Comparison of ENCODE assay signal across 9 mouse cellular contexts in genomic region chr11:72050168-72050894, GRCm38 (mm10). TPM values are rescaled to one million over a fixed set of nuclear protein-coding genes. Genes with fewer than 3 reads are reported as not detected.
DNase-seq lines count a peak whose midpoint lies in the region; ATAC-seq lines count a peak whose summit lies in the region.
"Had no signal": no experiment of that assay in that cellular context is flagged by ENCODE, and none has a peak within 500 bp of the region (broad histone marks: within the 10 kb centered on the region; RNA-seq: fewer than 3 reads in every experiment).

No protein-coding gene starts in this region.

- WGBS in embryonic facial prominence, embryonic 10.5 days: 20% methylated on average over 14 of the region's 14 CpGs
- 28% methylated on average over 14 of the region's 14 CpGs for WGBS in hindbrain, embryonic 11.5 days
- 26% methylated on average over 14 of the region's 14 CpGs for WGBS in midbrain, embryonic 14.5 days

- peak; percentile 8 for ATAC-seq in hindbrain, embryonic 11.5 days (ENCODE audit: low FRiP score)
- no peak for ATAC-seq in midbrain, embryonic 14.5 days (ENCODE audit: low FRiP score, low TSS enrichment)
- no peak for ATAC-seq in erythroblast, adult 5-6 weeks (replicated peaks; ENCODE audit: low FRiP score, poor library complexity, severe bottlenecking)

- H3K36me3 ChIP-seq in embryonic facial prominence, embryonic 10.5 days (replicated peaks): peaks cover 33% of the 10 kb centered on the region
- peaks cover 6% of the 10 kb centered on the region; the same call in 1 of the 2 replicates for H3K36me3 ChIP-seq in hindbrain, embryonic 11.5 days (ENCODE audit: control insufficient read depth, insufficient read depth, low read length)
- no peaks in the 10 kb centered on the region for H3K36me3 ChIP-seq in midbrain, embryonic 14.5 days (ENCODE audit: control insufficient read depth, insufficient read depth, low read length)

- no peaks in the 10 kb centered on the region for H3K9me3 ChIP-seq in embryonic facial prominence, embryonic 10.5 days
- no peaks in the 10 kb centered on the region for H3K9me3 ChIP-seq in hindbrain, embryonic 11.5 days (ENCODE audit: control insufficient read depth, low read length)
- H3K9me3 ChIP-seq in midbrain, embryonic 14.5 days (ENCODE audit: control insufficient read depth, low read length): no peaks in the 10 kb centered on the region

- peaks cover 45% of the 10 kb centered on the region for H3K27me3 ChIP-seq in embryonic facial prominence, embryonic 10.5 days (replicated peaks; ENCODE audit: low read depth, poor library complexity, severe bottlenecking)
- peaks cover 14% of the 10 kb centered on the region for H3K27me3 ChIP-seq in hindbrain, embryonic 11.5 days (ENCODE audit: control insufficient read depth, insufficient read depth, low read length)
- H3K27me3 ChIP-seq in midbrain, embryonic 14.5 days (ENCODE audit: control insufficient read depth, insufficient read depth, low read length): peaks cover 6% of the 10 kb centered on the region

- peak overlapping the region; percentile 74 for H3K27ac ChIP-seq in embryonic facial prominence, embryonic 10.5 days (replicated peaks)
- H3K27ac ChIP-seq in hindbrain, embryonic 11.5 days (ENCODE audit: low read depth, low read length): no peak overlapping the region
- 0 out of 2 replicates have a peak overlapping the region, but pooled peaks have one; percentile 79 for H3K27ac ChIP-seq in midbrain, embryonic 14.5 days (replicated peaks; ENCODE audit: low read depth, low read length)

- peak overlapping the region; percentile 90 for H3K4me2 ChIP-seq in hindbrain, embryonic 11.5 days (replicated peaks; ENCODE audit: low read depth, low read length)
- H3K4me2 ChIP-seq in midbrain, embryonic 14.5 days (ENCODE audit: low read length): peak overlapping the region; percentile 64

- peak overlapping the region; percentile 57 for H3K9ac ChIP-seq in hindbrain, embryonic 11.5 days (ENCODE audit: low read depth, low read length)
- H3K9ac ChIP-seq in midbrain, embryonic 14.5 days (replicated peaks; ENCODE audit: low read length): peak overlapping the region; percentile 69

- peak overlapping the region; percentile 72 for H3K4me3 ChIP-seq in embryonic facial prominence, embryonic 10.5 days
- H3K4me3 ChIP-seq in hindbrain, embryonic 11.5 days (ENCODE audit: low read depth, low read length): peak overlapping the region; percentile 51
- H3K4me3 ChIP-seq in midbrain, embryonic 14.5 days (replicated peaks; ENCODE audit: low read depth, low read length): peak overlapping the region; percentile 52

- H3K4me1 ChIP-seq in embryonic facial prominence, embryonic 10.5 days: peaks cover 38% of the 10 kb centered on the region
- H3K4me1 ChIP-seq in hindbrain, embryonic 11.5 days (replicated peaks; ENCODE audit: control insufficient read depth, insufficient read depth, low read length): no peaks in the 10 kb centered on the region; the same call in 1 of the 2 replicates
- H3K4me1 ChIP-seq in midbrain, embryonic 14.5 days (ENCODE audit: control insufficient read depth, insufficient read depth, low read length): 0 out of 2 replicates have a peak, but pooled peaks cover 8% of the 10 kb centered on the region

- peak; percentile 35 for DNase-seq in kidney, postnatal 10 days
- DNase-seq in kidney, adult 18-20 months: no peak
- no peak for DNase-seq in embryonic facial prominence, embryonic 10.5 days (ENCODE audit: low spot score)
- no peak for DNase-seq in hindbrain, embryonic 11.5 days (ENCODE audit: low spot score)
- peak; percentile 46 for DNase-seq in midbrain, embryonic 14.5 days
- no peak for DNase-seq in urinary bladder, postnatal 10 days (ENCODE audit: low spot score)
- DNase-seq in adrenal gland, postnatal 14 days: no peak

RNA-seq across cellular contexts. Expression of gene Pimreg, which starts 8.5 kb away (rescaled TPM):
- polyA plus RNA-seq in embryonic facial prominence, embryonic 10.5 days (2016; fragmentation: Nextera tagmentation; extraction: Ambion mirVana): 219 and 242 TPM in 2 replicates
- polyA plus RNA-seq in hindbrain, embryonic 11.5 days (2014; fragmentation: Nextera tagmentation; extraction: Ambion mirVana): 158 and 171 TPM in 2 replicates
- polyA plus RNA-seq in midbrain, embryonic 14.5 days (2014; fragmentation: Nextera tagmentation; extraction: Ambion mirVana): 26.5 and 39.3 TPM in 2 replicates
- total RNA-seq in erythroblast, adult 5-6 weeks (2015; ENCODE audit: low replicate concordance): 5.6 and 6.5 TPM in 2 replicates
- total RNA-seq in erythroblast, adult 5-6 weeks (2017; ENCODE audit: low replicate concordance): 2.0 and 2.2 TPM in 2 replicates
- total RNA-seq in adrenal gland, postnatal 14 days (2021): 13.2 and 13.4 TPM in 2 replicates

RNA-seq across cellular contexts. Expression of gene Aipl1, which starts 13.0 kb away (rescaled TPM):
- polyA plus RNA-seq in embryonic facial prominence, embryonic 10.5 days (2016; fragmentation: Nextera tagmentation; extraction: Ambion mirVana): 0.36 and 0.52 TPM in 2 replicates
- not detected in 2 replicates for polyA plus RNA-seq in hindbrain, embryonic 11.5 days (2014; fragmentation: Nextera tagmentation; extraction: Ambion mirVana)
- polyA plus RNA-seq in midbrain, embryonic 14.5 days (2014; fragmentation: Nextera tagmentation; extraction: Ambion mirVana): 0.23 and 0.29 TPM in 2 replicates
- 1.5 TPM in 1 of 2 replicates, not detected in the other for total RNA-seq in erythroblast, adult 5-6 weeks (2015; ENCODE audit: low replicate concordance)
- not detected in 2 replicates for total RNA-seq in erythroblast, adult 5-6 weeks (2017; ENCODE audit: low replicate concordance)
- total RNA-seq in adrenal gland, postnatal 14 days (2021): 0.15 and 0.41 TPM in 2 replicates
- polyA plus RNA-seq: large intestine, adult 2 months had no signal

Comparison
In these comparisons a context has a peak if more than half of its experiments do, and no peak if none do; other contexts are left out.
1. DNase-seq: peak in kidney, postnatal 10 days (single experiment) and midbrain, embryonic 14.5 days (single experiment); none in kidney, adult 18-20 months (single experiment), embryonic facial prominence, embryonic 10.5 days (single experiment), hindbrain, embryonic 11.5 days (single experiment), urinary bladder, postnatal 10 days (single experiment) and adrenal gland, postnatal 14 days (single experiment).
2. Peak in every context shown above with its lines, with median percentiles within 50 percentile points of each other: H3K4me3 ChIP-seq.